Mouse (Mus musculus) ZHBTc4 (cell line): ENCODE measurements around the gene Diexf.
A peak's percentile ranks its signal among the peaks of the same experiment; 100 is the strongest.

Experiments used
- DNase-seq: peaks from one replicate; pipeline ENCODE4 v3.0.0-alpha.2; 2011; ENCODE audit warnings: low read depth, low spot score

The Diexf gene

DNA sequence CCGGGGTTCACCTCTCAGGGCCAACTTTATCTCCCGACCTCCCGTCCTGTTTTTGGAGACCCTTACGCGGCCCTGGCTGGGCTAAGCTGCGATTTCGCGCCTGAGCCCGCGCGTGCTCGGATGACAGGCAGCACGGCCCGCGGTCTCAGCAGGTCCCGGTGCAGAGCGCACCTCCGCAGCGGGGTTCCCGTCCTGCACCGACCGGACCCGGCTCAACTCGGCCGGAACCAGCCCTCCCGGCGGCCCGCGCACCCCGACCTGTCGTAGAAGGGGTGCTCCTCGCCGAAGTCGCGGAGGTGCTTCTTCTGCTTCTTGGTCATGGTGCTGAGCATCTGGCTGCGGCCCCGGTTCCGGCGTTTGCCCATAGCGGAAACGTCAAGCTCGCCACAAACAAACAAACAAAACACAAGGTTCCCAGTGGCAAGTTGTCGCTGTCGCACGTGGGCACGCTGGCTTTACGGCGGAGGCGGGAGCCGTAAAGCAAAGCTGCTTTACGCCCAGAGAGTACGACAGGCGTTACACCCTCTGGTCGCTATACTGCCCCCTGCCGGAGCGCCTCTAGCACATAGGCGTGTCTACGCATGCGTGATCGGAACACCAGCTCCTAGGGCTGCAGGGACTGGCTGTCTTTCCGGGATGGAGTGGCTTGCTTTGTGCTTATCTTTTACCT is at the start of gene Diexf:
TSS of gene Diexf (minus strand) at position 487 of the 670 bp plus-strand sequence.
- DNase-seq, result peak; percentile 99

DNA sequence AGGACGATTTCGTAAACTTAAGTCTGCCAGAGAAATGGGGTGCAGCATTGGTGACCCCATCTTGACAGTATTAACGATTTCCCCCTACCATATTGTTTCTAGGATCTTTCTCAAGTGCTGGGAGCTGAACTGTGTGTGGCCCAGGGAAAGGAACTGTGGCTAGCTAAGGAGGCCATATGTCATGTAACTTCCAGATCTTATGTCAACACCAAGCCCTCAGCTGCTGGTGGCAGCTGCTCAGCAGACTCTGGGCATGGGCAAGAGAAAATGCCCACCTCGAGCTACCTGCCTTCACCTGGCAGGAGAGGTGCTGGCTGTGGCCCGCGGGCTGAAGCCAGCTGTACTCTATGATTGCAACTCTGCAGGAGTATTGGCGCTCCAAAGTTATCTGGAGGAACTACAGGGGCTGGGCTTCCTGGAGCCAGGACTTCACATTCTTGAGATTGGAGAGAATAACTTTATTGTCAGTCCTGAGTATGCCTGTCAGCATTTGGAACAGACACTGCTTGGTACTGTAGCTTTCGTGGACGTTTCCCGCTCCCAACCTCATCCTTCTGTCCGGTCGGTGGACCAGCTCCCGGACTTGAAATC is 44.2 kb upstream of the Diexf start:
- DNase-seq, result peak; percentile 32

DNA sequence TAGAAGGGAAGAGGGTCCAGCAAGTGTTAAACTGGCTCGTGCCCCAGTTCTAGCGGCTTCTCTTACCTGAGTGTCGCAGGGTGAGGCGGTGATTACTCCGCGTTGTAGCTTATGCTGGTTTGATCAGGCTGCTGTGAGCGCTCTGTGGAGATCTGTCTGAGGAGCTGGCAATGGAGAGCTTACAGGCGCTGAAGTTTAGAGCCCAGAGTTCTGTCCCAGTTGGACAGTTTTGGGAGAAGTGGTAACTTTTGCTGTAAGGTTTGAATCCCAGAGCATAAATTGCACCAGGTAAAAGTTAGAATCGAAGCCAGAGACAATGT is 43.7 kb upstream of the Diexf start:
- no peak for DNase-seq

DNA sequence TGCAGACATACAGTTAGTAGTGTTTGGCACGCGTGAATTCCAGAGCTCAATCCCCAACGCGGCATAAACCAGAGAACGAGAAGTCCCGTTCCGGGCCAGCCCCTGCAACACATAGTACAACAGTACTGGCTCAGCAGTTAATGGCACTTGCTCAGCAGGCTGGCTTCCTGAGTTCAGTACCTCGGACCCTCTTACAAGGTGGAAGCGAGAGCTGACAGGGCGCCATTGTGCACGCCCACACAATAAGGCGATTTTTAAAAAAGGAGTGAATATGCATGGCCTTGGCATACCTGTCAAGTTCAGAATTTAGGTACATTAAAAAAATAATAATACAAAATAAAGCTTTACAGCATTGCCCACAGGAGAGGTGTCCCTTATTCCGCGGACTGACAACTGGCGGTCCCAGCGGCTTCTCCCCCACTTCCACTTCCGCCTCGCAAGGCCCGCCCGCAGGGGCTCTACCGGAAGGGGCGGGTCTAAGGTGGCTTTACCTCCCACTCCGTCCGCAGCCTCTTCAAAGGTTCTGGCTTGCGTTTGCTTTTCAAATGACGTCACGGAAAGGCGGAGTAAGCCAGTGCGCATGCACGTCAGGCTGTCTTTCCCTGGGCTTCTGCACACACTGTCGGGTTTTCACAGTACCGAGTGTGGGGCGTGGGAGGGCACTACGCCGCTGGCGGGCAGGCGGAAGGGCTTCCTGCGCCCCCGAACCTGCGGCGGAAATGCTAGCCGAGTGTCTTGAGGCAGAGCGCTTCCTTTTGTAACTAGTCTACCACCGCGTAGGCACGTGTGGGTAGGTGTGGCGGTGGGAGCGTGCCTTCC is 43.1 kb upstream of the Diexf start:
- peak; percentile 99 for DNase-seq

DNA sequence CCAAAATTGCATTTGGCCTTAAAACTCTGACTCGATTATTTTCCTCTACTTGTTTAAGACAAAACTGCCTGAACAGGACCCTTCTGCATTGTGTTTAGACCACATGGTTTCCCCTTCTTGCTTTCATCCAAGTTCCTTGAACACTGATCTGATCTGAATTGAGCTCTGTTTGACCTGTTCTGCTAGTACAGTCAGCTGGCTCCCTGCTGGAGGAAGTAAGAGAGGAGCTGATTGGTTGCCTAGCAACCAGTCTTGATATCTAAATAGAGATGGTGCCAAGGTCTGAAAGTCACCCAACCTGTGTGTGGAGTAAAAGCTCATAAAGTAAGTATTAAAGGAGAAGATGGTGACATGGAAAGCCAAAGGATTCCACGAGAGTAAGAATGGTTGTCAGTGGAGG is 39.8 kb upstream of the Diexf start:
- DNase-seq, result peak; percentile 20

DNA sequence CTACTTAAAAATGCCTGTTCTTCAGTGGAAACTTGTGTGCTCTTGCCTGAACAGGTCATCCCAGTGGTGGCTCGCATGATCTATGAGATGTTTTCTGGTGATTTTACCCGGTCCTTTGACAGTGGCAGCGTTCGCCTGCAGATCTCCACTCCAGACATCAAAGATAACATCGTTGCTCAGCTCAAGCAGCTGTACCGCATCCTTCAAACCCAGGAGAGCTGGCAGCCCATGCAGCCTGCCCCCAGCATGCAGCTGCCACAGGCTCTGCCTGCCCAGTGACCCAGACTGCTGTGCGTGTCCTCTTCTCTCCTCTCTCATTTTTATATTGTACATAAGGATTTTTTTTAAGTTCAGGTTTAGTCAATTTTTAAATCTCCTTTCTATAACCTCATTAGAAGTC is 39.2 kb upstream of the Diexf start:
- DNase-seq, result no peak

DNA sequence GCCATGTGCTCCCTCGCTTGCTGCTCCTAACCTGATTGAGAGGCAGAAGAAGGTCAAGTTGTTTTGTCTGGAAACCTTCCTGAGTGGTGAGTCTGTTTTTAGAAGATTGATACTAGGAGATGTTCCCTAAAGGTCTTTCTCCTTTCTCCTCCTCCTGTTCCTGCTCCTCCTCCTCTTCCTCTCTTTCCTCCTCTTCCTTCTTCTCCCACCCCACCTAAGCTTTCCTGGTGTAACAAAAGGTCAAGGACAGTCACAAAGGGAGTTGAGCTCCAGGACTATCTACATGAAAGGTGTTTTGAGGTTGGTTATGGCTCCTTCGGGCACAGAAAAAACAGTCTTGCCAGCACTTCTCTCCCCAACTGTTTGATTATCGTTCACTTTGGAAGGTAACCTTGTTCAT is 37.7 kb upstream of the Diexf start, which contains the start of gene A130010J15Rik:
TSS of gene A130010J15Rik (plus strand) at position 301 of the 400 bp plus-strand sequence.
- DNase-seq, result no peak

DNA sequence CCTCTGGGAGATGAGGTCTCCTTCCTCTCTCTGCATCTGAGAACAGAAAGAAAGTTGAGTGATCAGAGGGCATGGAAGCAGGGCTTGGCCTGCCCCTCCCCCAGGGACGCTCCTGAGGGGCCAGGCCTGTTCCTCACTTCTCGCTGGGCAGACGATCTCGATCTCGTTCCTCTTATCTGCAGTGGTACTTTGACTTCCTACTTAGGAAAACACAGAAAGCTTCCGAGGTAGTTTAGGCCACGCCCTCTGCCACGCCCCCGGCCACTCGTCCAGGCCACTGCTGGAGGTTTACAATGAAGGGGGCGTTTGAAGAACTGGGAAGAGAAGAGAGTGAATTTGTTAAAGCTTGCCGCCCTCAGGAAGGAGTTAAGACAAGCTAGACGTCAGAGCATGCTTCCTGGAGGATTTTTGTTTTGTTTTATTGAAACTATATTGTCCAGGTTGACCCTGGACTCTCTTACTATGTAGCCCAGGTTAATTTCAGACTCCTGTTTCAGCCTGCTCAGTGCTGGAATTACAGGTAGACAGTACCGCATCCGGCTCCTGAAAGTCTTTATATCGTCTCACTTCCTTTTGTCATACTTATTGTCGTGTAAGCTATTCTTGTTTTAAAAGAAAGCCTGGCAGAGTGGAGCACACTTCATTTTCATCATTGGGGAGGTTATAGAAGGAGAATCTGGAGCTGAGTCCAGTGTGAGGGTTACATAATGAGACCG is 30.4 kb upstream of the Diexf start:
- peak; percentile 87 for DNase-seq

DNA sequence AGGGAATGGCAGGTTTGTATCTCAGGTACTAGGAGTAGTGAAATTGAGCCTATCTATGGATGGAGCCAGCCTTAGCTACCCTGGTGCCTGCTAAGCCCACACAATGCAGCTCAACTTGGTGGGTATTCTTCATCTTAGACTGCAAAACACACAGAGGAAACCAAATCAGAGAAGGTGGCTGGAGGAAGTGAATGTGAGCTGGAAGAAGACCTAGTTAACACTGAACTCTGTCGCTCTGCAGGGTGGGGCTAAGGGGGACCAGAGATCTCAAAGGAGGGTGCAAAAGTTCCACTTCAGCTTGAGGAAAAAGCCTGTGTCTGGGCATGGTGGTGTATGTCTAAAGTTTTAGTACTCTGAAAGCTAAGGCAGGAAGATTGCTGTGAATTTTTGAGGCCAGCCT is 29.5 kb upstream of the Diexf start:
- DNase-seq, result no peak

DNA sequence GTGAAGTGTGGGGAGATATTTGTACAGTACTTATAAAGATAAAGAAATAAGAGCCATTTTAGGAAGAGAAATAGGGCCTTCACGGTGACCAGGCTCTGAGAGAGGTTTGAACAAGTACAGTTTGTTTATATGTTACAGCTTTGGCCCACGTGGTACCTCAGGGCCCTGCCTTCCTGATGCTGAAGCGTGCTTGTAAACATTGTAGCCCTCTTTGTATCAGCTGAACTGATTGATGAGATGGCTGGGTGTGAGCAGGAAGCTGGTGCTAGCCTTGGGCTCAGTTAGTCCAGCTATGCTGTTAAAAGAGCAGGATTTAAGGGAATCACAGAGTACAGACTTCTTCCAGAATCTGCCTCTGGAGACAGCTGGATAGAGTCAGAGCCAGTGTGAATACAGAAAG is 29.1 kb upstream of the Diexf start:
- DNase-seq, result no peak

DNA sequence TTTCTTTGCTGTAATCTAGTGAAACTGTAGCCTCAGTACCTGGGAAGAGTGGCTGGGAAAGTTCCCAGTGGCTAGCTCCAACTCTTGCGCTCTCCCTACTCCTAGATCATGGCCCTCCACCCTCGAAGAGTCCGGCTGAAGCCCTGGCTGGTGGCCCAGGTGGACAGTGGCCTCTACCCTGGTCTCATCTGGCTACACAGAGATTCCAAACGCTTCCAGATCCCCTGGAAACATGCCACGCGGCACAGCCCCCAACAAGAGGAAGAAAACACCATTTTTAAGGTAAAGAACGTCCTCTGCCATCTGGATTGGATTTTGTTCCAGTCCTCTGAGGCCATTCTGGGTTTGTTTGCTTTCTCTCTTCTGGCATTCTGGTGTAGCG is 27.0 kb upstream of the Diexf start:
- no peak for DNase-seq

DNA sequence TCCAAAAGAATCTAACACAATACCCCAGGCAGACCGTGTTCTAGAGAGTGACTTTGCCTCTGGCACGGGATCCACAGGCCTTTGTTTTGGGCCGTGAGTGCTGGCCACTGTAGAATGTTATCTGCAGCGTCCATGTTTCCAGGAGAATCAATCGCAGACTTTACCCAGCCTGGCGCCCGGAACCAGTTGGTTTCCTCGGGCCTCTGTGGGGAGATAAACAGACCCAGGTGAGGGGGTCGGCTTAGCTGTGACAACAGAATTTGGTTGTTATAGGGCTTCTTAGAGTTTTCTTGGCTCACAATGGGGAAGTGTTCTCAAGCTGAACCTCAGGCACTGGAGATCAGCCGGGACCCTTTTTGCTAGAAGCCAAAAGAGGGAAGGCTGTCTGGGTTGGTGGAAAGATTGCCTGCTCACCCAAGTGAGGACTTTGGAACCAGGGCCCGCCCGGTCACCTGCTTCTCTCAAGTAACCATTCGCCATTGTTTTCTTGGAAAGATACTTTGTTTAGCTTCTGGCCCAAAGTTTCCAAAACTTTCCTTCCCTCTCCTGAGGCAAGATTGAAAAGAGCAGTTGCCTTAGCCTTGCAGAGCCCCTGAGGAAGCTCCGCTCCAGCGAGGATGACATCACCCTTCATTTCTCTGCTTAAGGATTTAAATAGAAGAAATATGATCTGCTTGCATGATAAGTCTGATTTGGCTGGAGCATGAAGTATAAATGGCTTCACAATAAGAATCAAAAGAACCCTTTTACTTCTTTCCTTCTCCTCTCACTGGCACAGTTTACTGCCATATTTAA is 26.4 kb upstream of the Diexf start:
- no peak for DNase-seq

DNA sequence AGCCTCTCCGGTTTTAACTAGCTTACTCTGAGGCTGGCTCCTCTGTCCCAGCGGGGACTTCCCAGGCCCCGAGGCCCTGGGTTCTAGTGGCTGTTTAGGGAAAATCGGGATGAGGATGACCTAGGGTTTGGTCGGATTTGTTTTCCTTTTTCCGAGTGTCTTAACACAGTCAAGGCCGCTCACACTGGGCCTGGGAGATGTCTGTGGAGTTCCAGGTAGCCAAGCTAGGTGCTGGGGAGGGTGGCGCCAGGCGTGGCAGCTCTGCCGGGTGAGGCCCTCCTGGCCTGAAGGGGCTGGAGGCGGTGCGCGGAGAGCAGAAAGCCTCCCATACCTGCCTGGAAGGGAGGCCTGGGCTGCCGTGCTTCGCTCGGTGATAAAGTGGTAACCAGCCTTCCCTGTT is 23.5 kb upstream of the Diexf start:
- no peak for DNase-seq

DNA sequence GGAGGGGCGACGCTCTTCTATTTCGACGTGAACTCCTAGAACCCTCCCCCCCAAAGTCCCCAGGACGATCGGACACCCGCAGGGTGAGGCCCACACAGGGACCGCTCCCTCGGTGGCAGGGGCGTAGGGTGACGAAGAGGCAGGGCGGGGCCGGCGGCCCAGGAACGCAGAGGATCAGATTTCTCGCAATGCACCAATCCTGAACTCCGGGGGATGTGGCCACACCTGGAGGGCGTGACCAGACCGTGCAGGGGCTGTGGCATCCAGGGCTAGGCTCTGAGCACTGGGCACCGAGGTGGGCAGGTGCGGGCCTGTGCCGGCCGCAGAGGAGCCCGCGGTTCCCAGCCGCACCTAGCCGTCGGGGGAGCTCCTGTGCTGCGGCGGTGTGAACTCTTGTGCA is 22.8 kb upstream of the Diexf start, which contains the start of gene Irf6:
TSS of gene Irf6 (plus strand) at position 240 of the 400 bp plus-strand sequence.
- peak; percentile 82 for DNase-seq

DNA sequence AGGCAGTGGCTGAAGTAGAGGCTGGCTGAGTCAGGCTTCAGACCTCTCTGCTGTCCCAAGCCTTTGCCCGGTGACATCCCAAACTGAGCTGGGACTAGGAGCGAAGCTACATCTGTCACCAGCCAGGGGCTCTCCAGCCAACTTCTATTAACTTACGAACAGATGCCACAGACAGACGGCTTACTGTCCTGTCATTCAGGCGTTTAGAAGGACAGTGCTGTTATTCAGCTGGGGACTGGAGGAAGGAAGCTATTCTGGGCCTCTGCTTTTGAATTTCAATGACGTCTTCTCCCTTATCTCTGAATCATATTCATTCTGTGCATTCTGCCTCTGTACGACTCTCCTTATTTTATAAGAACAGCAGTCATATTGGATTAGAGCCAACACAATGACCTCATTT is 21.1 kb upstream of the Diexf start:
- no peak for DNase-seq

DNA sequence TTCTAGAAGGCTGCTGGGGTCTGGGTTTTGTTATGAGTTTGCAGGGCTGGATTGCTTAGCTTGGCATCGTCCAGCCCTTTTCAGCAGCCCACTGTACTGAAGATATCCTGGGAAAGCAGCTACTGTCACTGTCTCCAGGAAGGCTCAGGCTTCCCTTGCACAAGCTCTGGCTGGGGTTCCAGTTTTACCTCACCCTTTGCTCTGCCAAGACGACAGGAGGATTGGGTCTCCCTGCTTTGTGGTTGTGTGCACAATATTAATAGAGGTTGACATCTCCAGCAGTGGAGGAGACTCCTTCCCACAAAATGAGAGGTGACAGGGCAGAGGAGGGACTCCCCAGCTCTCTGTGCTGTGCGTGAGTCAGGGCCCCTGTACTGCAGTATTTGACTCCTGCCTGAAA is 19.2 kb upstream of the Diexf start:
- no peak for DNase-seq

DNA sequence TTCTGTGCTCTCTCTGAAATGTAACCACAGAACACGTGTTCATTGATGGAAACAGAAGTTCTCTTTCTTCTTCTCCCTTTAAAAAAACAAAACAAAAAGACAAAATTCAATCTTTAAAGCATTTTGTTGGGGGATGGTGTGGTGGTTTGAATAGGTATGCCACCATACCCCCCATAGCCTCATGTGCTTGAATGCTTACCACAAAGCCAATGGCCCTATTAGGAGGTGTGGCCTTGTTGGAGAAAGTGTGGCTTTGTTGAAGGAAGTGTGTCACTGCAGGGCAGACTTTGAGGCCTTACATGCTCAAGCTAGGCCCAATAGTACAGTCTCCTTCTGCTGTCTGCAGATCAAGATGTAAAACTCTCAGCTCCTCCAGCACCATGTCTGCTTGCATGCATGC is 16.3 kb upstream of the Diexf start:
- no peak for DNase-seq

DNA sequence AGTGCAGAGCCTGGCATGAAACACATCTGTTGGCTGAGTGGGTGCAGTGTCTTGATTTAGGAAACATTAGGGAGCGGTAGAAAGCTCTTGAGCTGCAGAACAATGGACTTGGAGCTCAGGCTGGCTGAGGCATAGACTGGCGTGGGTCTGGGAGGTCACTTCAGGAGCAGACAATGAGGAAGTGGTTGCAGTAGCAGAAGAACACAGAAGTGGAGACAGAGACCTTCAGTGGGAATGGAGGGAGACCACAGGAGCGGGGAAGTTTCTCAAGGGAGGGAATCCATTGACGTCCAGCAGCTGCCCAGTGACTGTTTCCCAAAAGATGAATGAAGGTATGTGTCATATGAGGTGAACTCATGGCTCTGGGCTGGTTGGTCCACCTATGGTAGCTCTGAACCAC is 15.0 kb upstream of the Diexf start:
- DNase-seq, result no peak

DNA sequence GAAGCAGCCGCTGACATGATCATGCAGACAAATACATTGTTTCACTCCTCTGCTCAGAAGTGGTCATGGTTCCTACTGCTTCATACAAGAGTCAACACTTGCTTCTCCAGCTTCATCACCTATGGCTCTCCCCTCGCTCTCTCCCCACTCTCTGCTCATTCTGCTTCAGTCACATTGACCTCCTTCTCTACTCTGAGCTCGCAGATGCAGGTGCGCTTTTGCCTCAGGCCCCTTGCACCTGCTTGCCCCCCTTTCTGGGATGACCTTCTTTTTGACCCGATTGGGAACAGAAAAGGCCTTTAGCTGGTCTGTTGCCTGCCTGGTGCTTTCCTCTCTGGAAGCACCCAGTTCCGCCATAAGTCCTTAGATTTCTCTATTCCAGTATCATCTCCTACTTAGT is 14.4 kb upstream of the Diexf start:
- no peak for DNase-seq

DNA sequence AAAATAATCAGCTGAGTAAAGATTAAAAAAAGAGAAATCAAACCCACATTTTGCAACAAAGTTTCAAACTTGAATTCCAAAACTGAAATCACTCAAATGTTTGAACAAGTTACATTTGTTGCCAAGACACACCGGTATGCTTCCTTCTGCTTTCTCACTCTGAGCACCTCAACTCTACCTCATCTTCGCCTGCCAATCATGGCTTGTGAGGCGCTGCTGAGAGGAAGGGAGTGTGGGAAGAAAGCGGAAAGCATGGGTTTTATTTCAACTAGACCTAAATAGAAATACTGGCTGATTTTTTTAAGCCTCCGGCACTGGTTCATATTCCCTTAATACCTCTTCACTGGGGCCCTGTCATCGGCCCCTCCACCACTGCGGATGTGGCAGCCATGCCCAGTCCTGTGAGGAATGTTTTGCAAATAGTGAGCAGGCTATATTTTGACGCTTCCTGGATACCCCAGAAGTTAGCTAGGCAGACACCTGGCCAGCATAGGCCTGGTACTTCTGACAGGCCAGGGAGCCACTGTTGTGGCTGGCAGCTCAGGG is 12.5 kb upstream of the Diexf start:
- no peak for DNase-seq

DNA sequence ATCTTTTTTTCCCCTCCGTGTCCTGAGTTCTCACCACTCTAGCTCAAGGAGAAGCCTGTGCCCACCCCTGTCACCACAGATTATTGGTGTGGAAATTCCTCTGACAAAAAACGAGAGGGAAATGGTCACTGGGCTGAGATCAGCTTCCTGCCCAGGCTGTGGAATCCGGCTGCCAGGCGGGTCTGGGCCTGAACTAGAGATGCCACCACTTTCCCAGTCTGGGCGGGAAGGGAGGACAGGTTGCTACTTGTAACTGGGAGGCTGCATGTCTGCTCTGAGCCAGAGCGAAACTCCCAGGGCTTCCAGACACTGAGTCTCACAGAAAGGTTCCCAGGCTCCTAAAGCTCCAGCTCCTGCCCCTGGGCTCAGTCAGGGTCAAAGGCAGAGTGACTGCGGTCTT is 11.0 kb upstream of the Diexf start:
- no peak for DNase-seq
